Mouse (Mus musculus) liver, adult 2 months (tissue): ENCODE results near the gene Cacna1c. TPM values are rescaled to one million over a fixed set of nuclear protein-coding genes. Genes with fewer than 3 reads are reported as not detected.

Experiments used
- DNase-seq: peaks from one replicate; pipeline ENCODE4 v3.0.0-alpha.2; 2011; ENCODE audit warnings: low read depth, low spot score; ENCODE audit errors: extremely low read depth
- H3K27ac ChIP-seq: fragments of 200-500 bp; replicated peaks from 2 replicates; pipeline ENCODE4 v1.5.1; 2012; ENCODE audit warnings: low read depth, mild to moderate bottlenecking, control low read depth, inconsistent platforms, low read length; ENCODE audit not compliant: insufficient read depth
- H3K27me3 ChIP-seq: fragments of 200-500 bp; 2 replicates; pipeline ENCODE4 v1.6.1; 2012; ENCODE audit warnings: mild to moderate bottlenecking, moderate library complexity, low read length, inconsistent platforms; ENCODE audit not compliant: control insufficient read depth, insufficient read depth
- H3K36me3 ChIP-seq: fragments of 200-500 bp; 2 replicates; pipeline ENCODE4 v1.6.1; 2012; ENCODE audit warnings: low read length, inconsistent platforms; ENCODE audit not compliant: control insufficient read depth, insufficient read depth
- H3K4me1 ChIP-seq: fragments of 200-500 bp; 2 replicates; pipeline ENCODE4 v1.6.1; 2011; ENCODE audit warnings: low read length; ENCODE audit not compliant: control insufficient read depth, insufficient read depth
- H3K4me3 ChIP-seq: fragments of 200-500 bp; 2 replicates; pipeline ENCODE4 v1.5.1; 2011; ENCODE audit warnings: low read depth, mild to moderate bottlenecking, control low read depth, low read length, moderate library complexity; ENCODE audit not compliant: insufficient read depth
- H3K79me2 ChIP-seq: fragments of 200-500 bp; 2 replicates; pipeline ENCODE4 v1.6.1; 2012; ENCODE audit warnings: inconsistent platforms, mild to moderate bottlenecking, low read length, moderate library complexity; ENCODE audit not compliant: control insufficient read depth, insufficient read depth
- H3K9ac ChIP-seq: fragments of 200-500 bp; 2 replicates; pipeline ENCODE4 v1.6.1; 2012; ENCODE audit warnings: low read depth, mild to moderate bottlenecking, control low read depth, inconsistent platforms, low read length
- CTCF ChIP-seq: fragments of 200-500 bp; IDR thresholded peaks from 2 replicates; pipeline ENCODE4 v1.5.1; 2011; ENCODE audit warnings: low read depth, low read length, control low read depth
- POLR2A ChIP-seq: fragments of 200-500 bp; IDR thresholded peaks from 2 replicates; pipeline ENCODE4 v1.6.1; 2011; ENCODE audit warnings: low read length, control low read depth; ENCODE audit not compliant: insufficient read depth; ENCODE audit errors: extremely low read depth
- WGBS: fragments of 180-500 bp; shearing (Covaris S2); methylation state at CpG from one replicate; pipeline ENCODE4 v1.1.7; 2018; 5-methylcytosine and 5-hydroxymethylcytosine counted together
- polyA plus RNA-seq: library from polyadenylated mRNA; depleted of rRNA; stranded (reverse); fragments of >200 nt; gene quantifications from 2 replicates; pipeline ENCODE4 v1.2.3, GENCODE M21; 2012
- total RNA-seq: library from RNA; depleted of rRNA; stranded (reverse); fragments of >200 nt; gene quantifications from 2 replicates; pipeline ENCODE4 v1.2.3, GENCODE M21; 2014

The Cacna1c gene
- total and polyA plus RNA-seq, 2 experiments, result 0.09 to 0.18 TPM

GRCm38 (mm10) chr6:119015346-119015745, 180.9 kb downstream of the Cacna1c start:
- H3K9ac ChIP-seq, result no peak overlapping the region
- H3K36me3 ChIP-seq, result no peaks in the 10 kb centered on the region
- no peaks in the 10 kb centered on the region for H3K79me2 ChIP-seq
- no peak overlapping the region for H3K27ac ChIP-seq
- no peak for TF ChIP-seq CTCF
- TF ChIP-seq POLR2A, result no peak
- DNase-seq, result no peak
- H3K4me1 ChIP-seq, result no peaks in the 10 kb centered on the region
- H3K4me3 ChIP-seq, result no peak overlapping the region
- no peaks in the 10 kb centered on the region for H3K27me3 ChIP-seq
- WGBS, result 36% methylated on average over 2 of the region's 2 CpGs

- H3K9ac ChIP-seq, result no peak overlapping the region
- no peaks in the 10 kb centered on the region for H3K4me1 ChIP-seq
- DNase-seq, result no peak
- H3K27ac ChIP-seq, result no peak overlapping the region
- H3K79me2 ChIP-seq, result no peaks in the 10 kb centered on the region
- H3K36me3 ChIP-seq, result no peaks in the 10 kb centered on the region
- 88% methylated on average over 13 of the region's 13 CpGs for WGBS
- TF ChIP-seq CTCF, result no peak
- TF ChIP-seq POLR2A, result no peak
- no peak overlapping the region for H3K4me3 ChIP-seq
- no peaks in the 10 kb centered on the region for H3K27me3 ChIP-seq
Observed at GRCm38 (mm10) chr6:119013168-119014098, 182.8 kb downstream of the Cacna1c start.

GRCm38 (mm10) chr6:119010875-119011274, 185.3 kb downstream of the Cacna1c start:
- Histone ChIP-seq H3K27ac (no peak overlapping the region), H3K4me1 (no peaks in the 10 kb centered on the region), H3K79me2 (no peaks in the 10 kb centered on the region), H3K9ac (no peak overlapping the region), H3K27me3 (no peaks in the 10 kb centered on the region), H3K4me3 (no peak overlapping the region), H3K36me3 (no peaks in the 10 kb centered on the region)
- no peak for DNase-seq
- TF ChIP-seq POLR2A, result no peak
- TF ChIP-seq CTCF, result no peak
- WGBS, result 97% methylated on average over 3 of the region's 3 CpGs

- Histone ChIP-seq H3K4me3 (no peak overlapping the region), H3K36me3 (no peaks in the 10 kb centered on the region), H3K27ac (no peak overlapping the region), H3K79me2 (no peaks in the 10 kb centered on the region), H3K27me3 (no peaks in the 10 kb centered on the region), H3K4me1 (no peaks in the 10 kb centered on the region), H3K9ac (no peak overlapping the region)
- DNase-seq, result no peak
- no peak for TF ChIP-seq CTCF
- no peak for TF ChIP-seq POLR2A
- WGBS, result 89% methylated on average over 7 of the region's 7 CpGs
Observed at GRCm38 (mm10) chr6:119009526-119009925, 186.7 kb downstream of the Cacna1c start.

- Histone ChIP-seq H3K9ac (no peak overlapping the region), H3K4me1 (no peaks in the 10 kb centered on the region), H3K27me3 (no peaks in the 10 kb centered on the region), H3K79me2 (no peaks in the 10 kb centered on the region), H3K27ac (no peak overlapping the region), H3K36me3 (no peaks in the 10 kb centered on the region), H3K4me3 (no peak overlapping the region)
- DNase-seq, result no peak
- WGBS, result 82% methylated on average over 7 of the region's 7 CpGs
- TF ChIP-seq CTCF (no peak), POLR2A (no peak)
Observed at GRCm38 (mm10) chr6:119008638-119009166, 187.5 kb downstream of the Cacna1c start.

- Histone ChIP-seq H3K9ac (no peak overlapping the region), H3K79me2 (no peaks in the 10 kb centered on the region), H3K27me3 (no peaks in the 10 kb centered on the region), H3K27ac (no peak overlapping the region), H3K4me1 (no peaks in the 10 kb centered on the region), H3K36me3 (no peaks in the 10 kb centered on the region), H3K4me3 (no peak overlapping the region)
- DNase-seq, result no peak
- 96% methylated on average over 5 of the region's 5 CpGs for WGBS
- no peak for TF ChIP-seq POLR2A
- TF ChIP-seq CTCF, result no peak
Observed at GRCm38 (mm10) chr6:119004596-119004995, 191.6 kb downstream of the Cacna1c start.
